17 mouse cellular contexts compared by ENCODE assay signal in the genomic region with DNA sequence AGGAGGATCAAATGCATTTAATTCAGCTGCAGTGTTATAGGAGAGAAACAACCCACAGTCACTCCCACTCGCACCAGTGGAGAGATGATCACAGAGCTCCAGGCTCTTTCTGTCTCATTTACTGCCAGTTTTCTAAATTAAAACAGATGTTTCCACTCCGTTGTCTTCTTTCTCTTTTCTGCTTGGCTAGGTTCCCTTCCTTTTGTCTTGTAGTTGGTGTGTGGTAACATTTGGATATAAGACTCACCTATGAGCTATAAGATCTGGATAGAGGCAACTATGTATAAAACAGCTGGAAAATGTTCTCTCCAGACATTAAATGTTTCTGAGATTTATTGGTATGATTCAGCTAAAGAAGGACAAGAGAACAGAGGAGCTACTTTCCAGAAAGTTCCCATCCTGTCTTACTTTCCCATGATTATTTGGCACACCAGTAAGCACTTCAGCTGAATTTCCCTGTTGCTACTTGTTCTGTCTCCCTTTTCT.
DNase-seq lines count a peak whose midpoint lies in the region; ATAC-seq lines count a peak whose summit lies in the region.
"Had no signal": no experiment of that assay in that cellular context is flagged by ENCODE, and none has a peak within 500 bp of the region (broad histone marks: within the 10 kb centered on the region; RNA-seq: fewer than 3 reads in every experiment).

No protein-coding gene starts in this region.

- H3K36me3 ChIP-seq in embryonic facial prominence, embryonic 13.5 days = no peaks in the 10 kb centered on the region
- no peaks in the 10 kb centered on the region for H3K36me3 ChIP-seq in embryonic facial prominence, embryonic 10.5 days (replicated peaks)
- H3K36me3 ChIP-seq: midbrain, embryonic 15.5 days had no signal

- no peak for ATAC-seq in embryonic facial prominence, embryonic 13.5 days (ENCODE audit: insufficient number of reproducible peaks, insufficient read depth, low FRiP score, low TSS enrichment, low read depth)
- ATAC-seq: forebrain, embryonic 14.5 days; intestine, embryonic 16.5 days; midbrain, embryonic 15.5 days had no signal

- H3K4me3 ChIP-seq in embryonic facial prominence, embryonic 13.5 days = no peak overlapping the region
- no peak overlapping the region for H3K4me3 ChIP-seq in embryonic facial prominence, embryonic 10.5 days
- H3K4me3 ChIP-seq: heart, adult 2 months; layer of hippocampus, adult 2 months; midbrain, embryonic 15.5 days had no signal

- 12% methylated on average over 2 of the region's 2 CpGs for WGBS in embryonic facial prominence, embryonic 13.5 days
- 42% methylated on average over 2 of the region's 2 CpGs for WGBS in embryonic facial prominence, embryonic 10.5 days

- H3K27ac ChIP-seq in embryonic facial prominence, embryonic 13.5 days = peak overlapping the region; percentile 14; the same call in 1 of the 2 replicates
- no peak overlapping the region for H3K27ac ChIP-seq in embryonic facial prominence, embryonic 10.5 days (replicated peaks)
- H3K27ac ChIP-seq: heart, adult 2 months; layer of hippocampus, adult 2 months; macrophage; midbrain, embryonic 15.5 days had no signal

- DNase-seq in embryonic facial prominence, embryonic 10.5 days (ENCODE audit: low spot score) = no peak
- DNase-seq in left cerebral cortex, postnatal 25 days (ENCODE audit: low spot score in 2 of 2) = peak; percentile 18 to 67
- no peak for DNase-seq in left cerebral cortex, adult 11 months (ENCODE audit: low spot score)
- DNase-seq in right cerebral cortex, adult 18-20 months = peak; percentile 39
- no peak for DNase-seq in right cerebral cortex, postnatal 4 days
- peak; percentile 24 for DNase-seq in telencephalon, adult 2 months (ENCODE audit: low read depth, low spot score)
- no peak for DNase-seq in yolk sac, embryonic 10.5 days (ENCODE audit: low spot score)
- DNase-seq: cerebellum, postnatal 36 days; heart, adult 2 months; thymus, postnatal 14 days had no signal

- H3K4me2 ChIP-seq in embryonic facial prominence, embryonic 13.5 days = no peak overlapping the region
- H3K4me2 ChIP-seq: midbrain, embryonic 15.5 days had no signal

- no peak overlapping the region for H3K9ac ChIP-seq in embryonic facial prominence, embryonic 13.5 days
- H3K9ac ChIP-seq: midbrain, embryonic 15.5 days had no signal

- H3K9me3 ChIP-seq in embryonic facial prominence, embryonic 13.5 days = no peaks in the 10 kb centered on the region
- H3K9me3 ChIP-seq in embryonic facial prominence, embryonic 10.5 days = no peaks in the 10 kb centered on the region
- H3K9me3 ChIP-seq: midbrain, embryonic 15.5 days had no signal

- intact Hi-C loops in left cerebral cortex, postnatal 25 days (cut with DNase I) = loop anchor here (10.0 kb wide), 1 partner anchor 140 kb away; no protein-coding TSS in a partner anchor

- H3K4me1 ChIP-seq in embryonic facial prominence, embryonic 13.5 days = no peaks in the 10 kb centered on the region; the same call in 1 of the 2 replicates
- no peaks in the 10 kb centered on the region for H3K4me1 ChIP-seq in embryonic facial prominence, embryonic 10.5 days
- H3K4me1 ChIP-seq: midbrain, embryonic 15.5 days had no signal

- H3K27me3 ChIP-seq in embryonic facial prominence, embryonic 13.5 days = no peaks in the 10 kb centered on the region
- no peaks in the 10 kb centered on the region for H3K27me3 ChIP-seq in embryonic facial prominence, embryonic 10.5 days (replicated peaks; ENCODE audit: low read depth, poor library complexity, severe bottlenecking)
- H3K27me3 ChIP-seq: CH12.LX; midbrain, embryonic 15.5 days had no signal

Comparison
In these comparisons a context has a peak if more than half of its experiments do, and no peak if none do; other contexts are left out.
1. DNase-seq: peak in left cerebral cortex, postnatal 25 days (2 of 2), right cerebral cortex, adult 18-20 months (single experiment) and telencephalon, adult 2 months (single experiment); none in embryonic facial prominence, embryonic 10.5 days (single experiment), left cerebral cortex, adult 11 months (single experiment), right cerebral cortex, postnatal 4 days (single experiment) and yolk sac, embryonic 10.5 days (single experiment).